Mouse (Mus musculus): ENCODE results near the gene Apoa2. TPM values are rescaled to one million over a fixed set of nuclear protein-coding genes. Genes with fewer than 3 reads are reported as not detected.

Apoa2 gene
- polyA plus RNA-seq, 1 experiment, result 8.0 TPM

DNA sequence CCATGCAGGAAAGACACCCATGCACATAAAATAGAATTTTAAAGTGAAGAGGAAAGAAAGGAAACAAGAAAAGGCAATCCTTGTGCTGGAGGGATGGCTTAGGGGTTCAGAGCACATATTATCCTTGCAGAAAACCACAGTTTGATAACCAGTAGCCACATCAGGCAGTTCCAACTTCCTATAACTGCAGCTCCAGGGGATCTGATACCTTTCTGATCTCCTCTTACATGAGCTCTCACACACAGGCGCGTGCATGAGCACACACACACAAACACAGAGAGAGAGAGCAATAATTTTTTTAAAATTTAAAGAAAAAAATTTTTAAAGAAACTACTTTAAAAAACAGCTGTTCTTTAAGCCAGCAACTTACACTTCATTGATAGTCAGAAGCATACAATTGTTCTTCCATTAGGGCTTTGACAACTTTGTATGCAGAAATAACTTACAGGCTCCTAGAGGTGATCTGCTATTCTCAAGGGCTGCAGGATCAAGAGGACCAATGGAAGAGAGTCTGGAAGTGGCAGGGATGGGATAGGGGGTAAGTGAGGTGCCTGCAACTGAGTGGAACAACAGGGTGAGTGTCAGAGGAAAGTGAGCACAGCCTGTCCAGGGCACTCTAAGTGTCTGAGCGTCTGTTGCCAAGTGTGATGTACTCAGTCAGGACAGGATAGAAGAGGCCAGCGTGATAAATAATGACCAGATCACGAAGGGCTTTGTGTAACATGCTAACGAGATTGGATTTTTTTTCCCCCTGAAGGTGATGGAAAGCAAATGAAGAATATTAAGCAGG, 19.0 kb upstream of the Apoa2 start:
- Histone ChIP-seq H3K36me3 (ENCODE audit: control insufficient read depth, insufficient read depth, low read length) (no peaks in the 10 kb centered on the region), H3K4me3 (ENCODE audit: control insufficient read depth, low read depth, low read length) (no peak overlapping the region), H3K27ac (ENCODE audit: control insufficient read depth, insufficient read depth, low read depth, low read length) (no peak overlapping the region), H3K27me3 (ENCODE audit: control insufficient read depth, insufficient read depth, low read length) (no peaks in the 10 kb centered on the region), H3K4me1 (ENCODE audit: control insufficient read depth, insufficient read depth, low read length) (no peaks in the 10 kb centered on the region)
- TF ChIP-seq POLR2A (IDR thresholded peaks at IDR 0.05; ENCODE audit: control insufficient read depth, low read depth, low read length) (no peak), CTCF (IDR thresholded peaks at IDR 0.05; ENCODE audit: control insufficient read depth, insufficient read depth, insufficient replicate concordance, low read depth, low read length) (no peak)

DNA sequence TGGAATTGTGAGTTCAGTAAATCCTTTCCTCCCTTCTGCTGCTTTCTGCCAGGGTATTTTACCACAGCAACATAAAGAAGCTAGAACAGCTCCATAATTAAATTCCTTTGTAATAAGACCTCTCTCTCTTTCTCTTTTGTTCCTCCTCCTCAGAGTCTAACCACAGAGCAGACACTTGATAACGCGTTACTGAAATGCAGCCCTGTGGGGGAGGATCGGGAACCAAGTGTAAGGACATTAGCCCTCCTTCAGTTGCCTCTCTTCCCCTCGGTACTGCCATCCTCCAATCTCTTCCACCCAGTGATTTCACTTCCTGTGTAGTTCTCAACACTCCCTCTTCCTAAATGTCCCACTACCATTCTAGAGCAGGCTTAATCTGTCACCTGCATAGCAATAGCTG, 15.4 kb upstream of the Apoa2 start:
- Histone ChIP-seq H3K4me1 (ENCODE audit: control insufficient read depth, insufficient read depth, low read length) (no peaks in the 10 kb centered on the region), H3K27me3 (ENCODE audit: control insufficient read depth, insufficient read depth, low read length) (no peaks in the 10 kb centered on the region), H3K4me3 (ENCODE audit: control insufficient read depth, low read depth, low read length) (no peak overlapping the region), H3K27ac (ENCODE audit: control insufficient read depth, insufficient read depth, low read depth, low read length) (no peak overlapping the region), H3K36me3 (ENCODE audit: control insufficient read depth, insufficient read depth, low read length) (no peaks in the 10 kb centered on the region)
- TF ChIP-seq CTCF (IDR thresholded peaks at IDR 0.05; ENCODE audit: control insufficient read depth, insufficient read depth, insufficient replicate concordance, low read depth, low read length) (no peak), POLR2A (IDR thresholded peaks at IDR 0.05; ENCODE audit: control insufficient read depth, low read depth, low read length) (no peak)

DNA sequence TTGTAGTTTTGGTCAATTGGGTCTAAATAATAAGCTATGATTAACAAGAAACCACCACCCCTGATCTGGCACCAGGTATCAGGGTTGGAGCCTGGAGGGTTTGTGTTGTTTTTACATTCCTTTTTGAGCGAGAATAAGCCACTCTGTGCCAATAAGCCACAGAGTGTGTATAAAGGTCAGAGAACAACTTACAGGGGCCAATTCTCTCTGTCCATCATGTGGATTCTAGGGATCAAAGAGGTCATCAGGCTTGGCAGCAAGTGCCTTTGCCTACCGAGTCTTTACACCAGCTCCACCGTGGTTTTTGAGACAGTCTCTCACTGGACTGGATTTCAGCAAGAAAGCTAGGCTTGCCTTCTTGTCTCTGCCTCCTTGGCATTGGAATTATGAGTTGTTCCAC, 12.0 kb upstream of the Apoa2 start:
- Histone ChIP-seq H3K27ac (ENCODE audit: control insufficient read depth, insufficient read depth, low read depth, low read length) (no peak overlapping the region), H3K27me3 (ENCODE audit: control insufficient read depth, insufficient read depth, low read length) (no peaks in the 10 kb centered on the region), H3K36me3 (ENCODE audit: control insufficient read depth, insufficient read depth, low read length) (no peaks in the 10 kb centered on the region), H3K4me3 (ENCODE audit: control insufficient read depth, low read depth, low read length) (no peak overlapping the region), H3K4me1 (ENCODE audit: control insufficient read depth, insufficient read depth, low read length) (no peaks in the 10 kb centered on the region)
- TF ChIP-seq POLR2A (IDR thresholded peaks at IDR 0.05; ENCODE audit: control insufficient read depth, low read depth, low read length) (no peak), CTCF (IDR thresholded peaks at IDR 0.05; ENCODE audit: control insufficient read depth, insufficient read depth, insufficient replicate concordance, low read depth, low read length) (no peak)

DNA sequence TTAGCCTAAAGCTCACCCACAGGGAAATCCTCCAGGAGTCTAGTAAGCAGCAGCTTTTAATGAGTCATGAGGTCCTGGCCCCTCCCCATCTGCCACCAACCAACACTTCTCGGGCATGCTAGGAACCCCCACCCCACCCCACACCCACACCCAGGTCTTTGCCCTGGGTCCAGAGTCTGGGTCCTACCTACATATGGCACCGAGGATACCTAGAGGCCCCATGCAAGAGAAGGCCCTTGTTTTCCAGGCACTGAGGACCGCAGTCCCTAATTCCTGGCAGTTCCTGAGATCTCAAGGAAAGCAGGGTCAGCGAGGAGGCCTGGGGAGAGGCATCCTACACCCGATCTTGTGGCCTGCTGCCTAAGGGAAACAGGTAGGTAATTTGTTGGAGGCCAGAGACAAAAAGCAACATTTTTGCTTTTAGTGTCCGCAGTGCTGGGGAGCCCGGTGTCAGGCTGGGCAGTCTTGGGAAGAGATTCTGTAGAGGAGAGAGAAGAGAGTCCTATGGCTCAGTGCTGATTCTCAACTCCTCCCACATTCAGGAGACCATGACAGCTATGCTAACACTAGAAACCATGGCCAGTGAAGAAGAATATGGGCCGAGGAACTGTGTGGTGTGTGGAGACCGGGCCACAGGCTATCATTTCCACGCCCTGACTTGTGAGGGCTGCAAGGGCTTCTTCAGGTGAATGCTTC, 10.9 kb upstream of the Apoa2 start, which contains the start of gene Nr1i3:
Gene Nr1i3 (plus strand): TSS at position 170 of the 696 bp plus-strand sequence.
- H3K27ac ChIP-seq (ENCODE audit: control insufficient read depth, insufficient read depth, low read depth, low read length), result no peak within 1 kb of the TSS
- H3K4me3 ChIP-seq (ENCODE audit: control insufficient read depth, low read depth, low read length), result no peak within 1 kb of the TSS
- H3K4me1 ChIP-seq (ENCODE audit: control insufficient read depth, insufficient read depth, low read length), result no peaks in the 10 kb centered on the region
- TF ChIP-seq CTCF (IDR thresholded peaks at IDR 0.05; ENCODE audit: control insufficient read depth, insufficient read depth, insufficient replicate concordance, low read depth, low read length), result no peak
- no peak for TF ChIP-seq POLR2A (IDR thresholded peaks at IDR 0.05; ENCODE audit: control insufficient read depth, low read depth, low read length)
- no peaks in the 10 kb centered on the region for H3K36me3 ChIP-seq (ENCODE audit: control insufficient read depth, insufficient read depth, low read length)
- H3K27me3 ChIP-seq (ENCODE audit: control insufficient read depth, insufficient read depth, low read length), result no peaks in the 10 kb centered on the region

DNA sequence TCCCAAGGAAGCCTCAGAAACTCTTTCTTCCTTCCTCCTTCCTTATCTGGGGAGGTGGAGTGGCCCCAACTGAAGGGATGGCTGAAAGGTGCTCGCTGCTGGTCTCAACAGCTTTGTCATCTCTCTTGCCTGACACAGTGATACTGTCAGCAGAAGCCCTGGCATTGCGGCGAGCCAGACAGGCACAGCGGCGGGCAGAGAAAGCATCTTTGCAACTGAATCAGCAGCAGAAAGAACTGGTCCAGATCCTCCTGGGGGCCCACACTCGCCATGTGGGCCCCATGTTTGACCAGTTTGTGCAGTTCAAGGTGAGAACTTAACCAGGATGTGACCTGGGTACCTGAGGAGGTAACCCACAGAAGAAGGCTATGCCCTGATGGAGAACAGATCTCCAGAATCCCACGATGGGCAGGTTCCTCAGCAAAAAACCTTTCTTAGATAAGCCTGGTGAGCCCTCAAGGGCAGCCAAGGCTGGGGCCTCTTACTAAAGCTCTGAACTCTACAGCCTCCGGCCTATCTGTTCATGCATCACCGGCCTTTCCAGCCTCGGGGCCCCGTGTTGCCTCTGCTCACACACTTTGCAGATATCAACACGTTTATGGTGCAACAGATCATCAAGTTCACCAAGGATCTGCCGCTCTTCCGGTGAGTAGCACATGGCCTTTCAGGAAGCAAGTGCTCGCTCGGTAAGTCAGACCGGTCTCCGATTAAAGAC, 8.5 kb upstream of the Apoa2 start:
- TF ChIP-seq CTCF (IDR thresholded peaks at IDR 0.05; ENCODE audit: control insufficient read depth, insufficient read depth, insufficient replicate concordance, low read depth, low read length) (no peak), POLR2A (IDR thresholded peaks at IDR 0.05; ENCODE audit: control insufficient read depth, low read depth, low read length) (no peak)
- Histone ChIP-seq H3K4me1 (ENCODE audit: control insufficient read depth, insufficient read depth, low read length) (peaks cover 5% of the 10 kb centered on the region), H3K36me3 (ENCODE audit: control insufficient read depth, insufficient read depth, low read length) (no peaks in the 10 kb centered on the region), H3K27ac (ENCODE audit: control insufficient read depth, insufficient read depth, low read depth, low read length) (no peak overlapping the region), H3K27me3 (ENCODE audit: control insufficient read depth, insufficient read depth, low read length) (no peaks in the 10 kb centered on the region), H3K4me3 (ENCODE audit: control insufficient read depth, low read depth, low read length) (no peak overlapping the region)

DNA sequence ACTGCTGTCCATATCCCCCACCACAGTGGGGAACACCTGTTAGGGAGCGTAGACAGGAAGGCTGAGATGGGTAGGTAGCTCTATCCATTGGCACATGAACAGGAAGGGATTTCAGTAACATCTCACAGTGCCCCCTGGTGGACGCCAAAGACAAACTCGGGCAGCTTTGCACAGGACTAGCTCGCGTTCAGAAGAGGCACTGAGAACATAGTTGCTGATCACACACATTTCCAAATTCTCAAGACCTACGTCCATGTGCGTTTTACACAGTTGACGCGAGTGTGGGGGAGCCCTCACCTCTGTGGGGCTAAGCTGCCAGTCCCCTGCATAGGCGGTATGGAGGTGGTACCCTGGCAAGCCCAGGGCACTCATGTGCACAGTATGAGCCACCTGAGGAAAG, 4.0 kb upstream of the Apoa2 start:
- Histone ChIP-seq H3K4me3 (ENCODE audit: control insufficient read depth, low read depth, low read length) (no peak overlapping the region), H3K4me1 (ENCODE audit: control insufficient read depth, insufficient read depth, low read length) (peaks cover 11% of the 10 kb centered on the region), H3K27me3 (ENCODE audit: control insufficient read depth, insufficient read depth, low read length) (no peaks in the 10 kb centered on the region), H3K36me3 (ENCODE audit: control insufficient read depth, insufficient read depth, low read length) (no peaks in the 10 kb centered on the region), H3K27ac (ENCODE audit: control insufficient read depth, insufficient read depth, low read depth, low read length) (no peak overlapping the region)
- TF ChIP-seq CTCF (IDR thresholded peaks at IDR 0.05; ENCODE audit: control insufficient read depth, insufficient read depth, insufficient replicate concordance, low read depth, low read length), result peak; percentile 81; the same call in 1 of the 2 replicates
- no peak for TF ChIP-seq POLR2A (IDR thresholded peaks at IDR 0.05; ENCODE audit: control insufficient read depth, low read depth, low read length)
